Mouse (Mus musculus) gastrocnemius, adult 18-20 months (tissue): ENCODE measurements around the gene Rnf167. TPM values are rescaled to one million over a fixed set of nuclear protein-coding genes. Genes with fewer than 3 reads are reported as not detected.

Source experiments
- DNase-seq: peaks from one replicate; pipeline ENCODE4 v3.0.0; 2021; ENCODE audit warnings: low spot score
- long read RNA-seq, 2 experiments: library from polyadenylated mRNA; stranded (forward); transcript quantifications; one replicate each; pipeline ENCODE4 v2.0.0; 2021
- total RNA-seq, 2 experiments: library from RNA; stranded (reverse); gene quantifications; 2 replicates each; pipeline ENCODE4 v1.2.3; 2021

Gene Rnf167
- total RNA-seq, result 10 to 100 TPM; 35.3 to 37.2 TPM
- long read RNA-seq, experiment 1, transcript Rnf167-201 (9 exons, 1,833 nt), result major isoform, 18 of 27 reads
- long read RNA-seq, experiment 1, partial matches to known transcripts, result 2 of 27 reads
- long read RNA-seq, experiment 1, other reads (novel, unspliced or antisense), result 7 of 27 reads
- long read RNA-seq, experiment 2, transcript Rnf167-201 (9 exons, 1,833 nt), result major isoform, 26 of 32 reads
- long read RNA-seq, experiment 2, partial matches to known transcripts, result 2 of 32 reads
- long read RNA-seq, experiment 2, other reads (novel, unspliced or antisense), result 4 of 32 reads

DNA sequence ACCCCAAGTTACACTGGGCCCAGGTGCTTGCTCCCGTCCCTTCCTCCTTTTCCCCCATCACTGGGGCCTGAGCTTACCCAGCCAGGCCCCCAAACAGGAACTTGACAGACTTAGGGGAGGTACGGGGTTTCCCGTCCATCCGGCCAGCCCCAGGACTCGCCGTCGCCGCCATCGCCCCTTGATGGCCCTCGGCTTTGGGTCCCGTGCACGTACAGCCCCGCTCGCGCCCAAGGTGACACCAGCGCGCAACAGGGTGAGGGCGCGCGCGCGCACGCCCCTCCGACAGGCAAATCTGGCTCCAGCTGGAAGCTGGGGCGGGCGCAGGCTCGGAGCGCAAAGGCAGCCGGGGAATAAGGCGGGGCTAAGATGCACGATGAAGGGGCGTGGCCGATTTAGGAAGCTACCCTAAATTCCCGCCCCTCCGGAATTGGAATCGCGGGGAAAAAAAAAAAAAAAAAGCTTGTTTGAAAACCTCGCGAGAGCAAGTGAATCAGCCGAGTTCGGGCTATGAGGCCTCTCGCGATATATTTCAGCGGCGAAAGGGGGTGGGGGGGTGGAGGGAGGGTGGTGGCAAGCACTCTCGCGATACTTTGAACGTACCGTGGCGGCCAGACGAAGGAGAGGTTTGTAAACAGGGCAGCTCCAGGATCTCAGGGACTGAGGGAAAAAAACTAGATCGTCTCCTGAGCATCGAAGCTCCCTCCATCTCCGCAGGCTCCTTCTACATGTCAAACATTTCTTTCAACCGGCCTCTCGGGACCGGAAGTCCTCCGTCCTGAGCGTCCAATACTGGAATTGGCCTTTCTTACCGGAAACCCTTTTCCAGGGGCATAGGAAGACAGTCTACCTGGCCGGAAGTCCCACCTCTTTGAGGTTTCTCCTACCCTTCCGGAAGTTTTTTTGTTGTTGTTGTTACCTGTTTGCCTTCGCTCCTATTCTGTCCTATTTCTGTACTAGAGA, at the start of gene Rnf167, which contains the start of gene Slc25a11:
Gene Rnf167, plus strand, starts transcription at position 545 of the 960 bp plus-strand sequence.
Gene Slc25a11, minus strand, starts transcription at position 789 of the 960 bp plus-strand sequence.
- DNase-seq, result peak; percentile 97

DNA sequence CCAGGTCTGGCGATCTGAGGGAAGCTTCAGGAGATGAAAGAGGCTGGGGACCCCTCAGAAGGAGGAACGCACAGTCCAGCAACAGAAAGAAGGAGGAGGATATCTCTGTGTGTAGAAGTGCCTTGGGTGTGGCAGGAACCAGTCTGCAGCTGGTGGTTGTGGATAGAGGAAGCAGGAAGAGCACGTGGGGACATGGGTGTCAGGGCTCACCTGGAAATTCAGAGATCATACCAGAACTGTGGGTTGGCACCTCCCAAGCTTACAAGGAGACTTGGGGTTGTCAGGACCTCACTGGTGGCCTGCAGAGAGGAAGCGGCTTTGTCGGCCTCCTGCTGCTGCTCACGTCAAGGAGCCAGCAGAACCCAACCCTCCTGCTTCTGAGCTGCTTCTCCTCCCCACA, 49.7 kb upstream of the Rnf167 start:
- DNase-seq, result no peak

DNA sequence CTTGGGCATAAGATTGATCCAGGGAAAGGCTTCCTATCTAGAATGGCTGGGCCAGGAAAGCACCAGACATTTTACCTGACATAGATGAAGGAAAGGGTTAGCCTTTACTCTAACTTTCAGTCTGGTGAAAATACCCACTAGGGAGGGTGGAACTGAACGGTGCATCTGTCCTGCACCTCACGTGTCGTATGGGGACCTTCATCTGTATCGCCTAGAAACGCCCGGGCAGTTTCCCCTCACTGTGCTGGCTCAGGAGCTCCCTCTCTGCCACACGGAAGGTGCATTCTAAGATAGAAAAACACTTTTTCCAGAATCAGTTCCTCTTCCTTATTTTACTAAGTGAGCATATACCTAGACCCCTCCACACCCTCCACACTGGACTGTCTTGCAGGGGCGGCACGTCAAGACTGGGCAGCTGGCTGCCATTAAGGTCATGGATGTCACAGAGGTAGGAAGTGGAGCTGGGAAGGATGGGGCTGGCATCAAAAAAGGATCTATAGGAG, 48.5 kb upstream of the Rnf167 start:
- no peak for DNase-seq

DNA sequence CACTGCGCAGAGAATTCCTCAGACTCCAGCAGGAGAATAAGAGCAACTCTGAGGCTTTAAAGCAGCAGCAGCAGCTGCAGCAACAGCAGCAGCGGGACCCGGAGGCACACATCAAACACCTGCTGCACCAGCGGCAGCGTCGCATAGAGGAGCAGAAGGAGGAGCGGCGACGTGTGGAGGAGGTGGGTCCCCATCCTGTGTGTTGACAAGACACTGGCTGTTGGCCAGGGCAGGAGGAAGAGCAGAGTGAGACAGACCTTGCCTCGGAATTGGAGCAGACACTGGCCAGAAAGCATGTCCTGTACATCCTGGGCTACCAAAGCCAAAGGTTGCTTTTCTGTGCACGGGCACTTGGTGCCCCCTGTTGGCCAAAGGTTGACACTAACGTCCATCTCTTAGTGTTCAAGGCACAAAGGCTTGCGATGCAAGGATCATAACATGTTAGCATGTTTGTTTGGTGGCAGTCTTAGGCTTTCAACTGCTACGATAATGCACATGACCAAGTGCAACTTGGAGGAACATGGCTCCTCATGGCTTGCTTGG, 41.9 kb upstream of the Rnf167 start:
- DNase-seq, result peak; percentile 74

DNA sequence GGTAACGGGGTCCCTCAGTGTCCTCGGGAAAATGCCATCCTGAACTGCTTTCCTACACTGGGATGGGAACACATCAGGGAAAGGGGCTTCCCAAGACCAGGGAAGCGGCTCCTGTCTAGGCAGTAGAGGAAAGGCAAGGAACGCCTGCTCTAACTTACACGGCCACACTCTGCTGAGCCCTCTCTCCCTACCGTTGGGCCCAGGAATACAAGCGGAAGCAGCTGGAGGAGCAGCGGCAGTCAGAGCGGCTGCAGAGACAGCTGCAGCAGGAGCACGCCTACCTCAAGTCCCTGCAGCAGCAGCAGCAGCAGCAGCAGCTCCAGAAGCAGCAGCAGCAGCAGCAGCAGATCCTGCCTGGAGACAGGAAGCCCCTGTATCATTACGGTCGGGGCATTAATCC, 40.3 kb upstream of the Rnf167 start:
- no peak for DNase-seq

DNA sequence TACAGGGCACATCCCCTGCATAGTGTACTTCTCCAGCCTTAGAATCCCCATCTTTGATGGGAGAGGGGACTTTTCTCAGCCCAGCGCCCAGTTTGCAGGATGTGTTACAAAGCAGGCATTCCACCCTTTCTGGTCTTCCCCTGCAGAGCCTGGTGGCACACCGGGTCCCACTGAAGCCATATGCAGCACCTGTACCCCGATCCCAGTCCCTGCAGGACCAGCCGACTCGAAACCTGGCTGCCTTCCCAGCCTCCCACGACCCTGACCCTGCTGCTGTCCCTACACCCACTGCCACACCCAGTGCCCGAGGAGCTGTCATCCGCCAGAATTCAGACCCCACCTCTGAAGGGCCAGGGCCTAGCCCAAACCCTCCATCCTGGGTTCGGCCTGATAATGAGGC, 39.4 kb upstream of the Rnf167 start:
- DNase-seq, result no peak

DNA sequence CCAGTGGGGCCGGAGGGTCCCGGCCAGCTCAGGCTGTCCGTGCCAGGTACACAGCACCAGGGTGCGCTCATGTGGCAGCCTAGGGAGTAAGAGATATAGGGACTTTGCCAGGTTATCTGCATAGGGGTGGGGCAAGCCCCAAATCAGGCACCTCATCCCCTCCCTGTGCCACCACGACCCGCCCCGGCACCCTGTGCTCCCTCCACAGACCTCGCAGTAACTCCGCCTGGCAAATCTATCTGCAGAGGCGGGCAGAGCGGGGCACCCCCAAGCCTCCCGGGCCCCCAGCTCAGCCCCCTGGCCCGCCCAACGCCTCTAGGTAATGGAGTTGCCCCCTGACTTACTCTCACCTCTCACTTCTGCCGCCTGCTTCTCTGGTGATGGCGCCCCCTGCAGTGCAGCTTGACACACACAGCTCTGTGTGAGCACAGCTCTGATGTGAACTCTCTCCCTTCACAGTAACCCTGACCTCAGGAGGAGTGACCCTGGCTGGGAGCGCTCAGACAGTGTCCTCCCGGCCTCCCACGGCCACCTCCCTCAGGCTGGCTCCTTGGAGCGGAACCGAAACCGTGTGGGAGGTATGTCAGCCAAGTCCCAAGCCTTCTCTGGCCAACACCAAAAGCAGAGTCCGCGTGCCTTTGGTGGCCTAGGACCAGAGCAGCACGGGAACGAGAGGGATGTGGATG, 38.5 kb upstream of the Rnf167 start:
- no peak for DNase-seq

DNA sequence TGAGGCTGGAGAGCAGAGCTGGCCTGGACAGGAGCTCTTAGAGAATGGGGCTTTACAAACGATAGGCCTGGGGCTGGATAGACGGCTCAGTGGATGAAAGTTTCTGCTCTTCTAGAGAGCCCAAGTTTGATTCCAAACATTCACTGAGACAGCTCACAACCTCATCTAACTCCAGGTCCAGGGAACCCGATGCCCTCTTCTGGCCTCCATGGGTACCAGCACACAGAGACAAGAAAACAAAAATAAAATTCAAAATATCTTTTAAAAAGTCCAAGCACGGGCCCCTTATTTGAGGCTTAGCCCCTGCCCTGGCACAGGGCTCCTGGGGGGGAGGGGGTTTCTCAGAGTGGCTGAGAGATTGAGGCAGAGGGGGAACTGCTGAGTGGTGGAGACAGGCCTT, 36.3 kb upstream of the Rnf167 start:
- DNase-seq, result no peak

DNA sequence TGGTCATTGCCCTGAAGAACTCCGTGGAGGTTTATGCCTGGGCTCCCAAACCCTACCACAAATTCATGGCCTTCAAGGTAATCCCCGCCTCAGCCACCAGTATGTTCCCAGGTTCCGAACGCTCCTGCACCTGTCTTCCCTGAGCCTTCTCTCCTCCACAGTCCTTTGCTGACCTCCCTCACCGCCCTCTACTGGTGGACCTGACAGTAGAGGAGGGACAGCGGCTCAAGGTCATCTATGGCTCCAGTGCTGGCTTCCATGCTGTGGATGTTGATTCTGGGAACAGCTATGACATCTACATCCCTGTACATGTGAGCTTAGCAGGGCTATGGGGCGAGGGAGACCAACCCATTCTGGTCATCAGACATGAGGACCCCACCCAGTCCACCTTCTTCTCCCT, 34.5 kb upstream of the Rnf167 start:
- DNase-seq, result no peak

DNA sequence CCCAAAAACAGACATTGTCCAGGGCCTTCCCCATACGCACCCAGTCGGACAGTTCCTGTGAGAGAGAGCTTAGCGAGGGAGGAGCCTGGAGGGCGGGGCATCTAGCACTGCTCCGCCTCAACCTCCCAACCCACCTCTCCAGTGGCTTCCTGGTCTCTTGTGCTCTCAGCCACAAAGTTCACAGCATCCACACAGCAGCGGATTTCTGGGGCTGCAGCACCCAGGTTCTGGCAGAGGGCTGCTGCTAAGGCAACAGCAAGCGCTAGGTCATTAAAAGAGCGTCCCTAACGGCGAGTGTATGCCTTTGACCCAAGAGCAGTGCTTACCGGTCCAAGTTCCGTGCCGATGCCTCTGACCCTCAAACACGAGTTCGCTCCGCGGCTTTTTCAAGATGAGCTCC, 32.0 kb upstream of the Rnf167 start:
- DNase-seq, result peak; percentile 62

DNA sequence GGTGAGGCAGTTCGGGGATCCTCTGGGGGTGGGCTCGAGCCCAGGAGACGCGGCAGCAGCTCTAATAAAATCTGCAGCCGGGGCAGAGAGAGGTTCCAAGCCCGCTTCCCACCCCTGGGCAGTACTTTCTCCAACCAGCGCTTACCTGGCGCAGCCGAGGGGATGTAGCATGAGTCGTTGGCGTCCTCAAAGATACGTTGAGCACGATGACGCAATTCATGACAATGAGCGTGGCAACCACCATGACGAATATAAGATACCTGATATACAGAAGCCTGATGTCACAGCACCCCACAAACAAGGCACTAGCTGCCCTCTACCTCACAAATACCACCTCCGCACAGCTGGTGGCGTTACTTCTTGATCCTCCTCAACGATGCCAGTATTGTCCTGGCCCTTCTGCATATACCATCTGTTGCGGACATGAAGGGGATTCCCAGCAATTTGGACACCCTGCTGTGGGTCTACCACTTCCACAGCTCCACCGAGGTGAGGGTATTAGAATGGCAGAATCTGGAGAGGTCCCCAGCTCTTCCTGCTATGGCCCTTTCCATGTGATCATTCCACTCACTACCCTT, 31.4 kb upstream of the Rnf167 start, which contains the start of gene 4930544D05Rik:
Gene 4930544D05Rik, plus strand, starts transcription at position 333 of the 578 bp plus-strand sequence.
- DNase-seq, result no peak

DNA sequence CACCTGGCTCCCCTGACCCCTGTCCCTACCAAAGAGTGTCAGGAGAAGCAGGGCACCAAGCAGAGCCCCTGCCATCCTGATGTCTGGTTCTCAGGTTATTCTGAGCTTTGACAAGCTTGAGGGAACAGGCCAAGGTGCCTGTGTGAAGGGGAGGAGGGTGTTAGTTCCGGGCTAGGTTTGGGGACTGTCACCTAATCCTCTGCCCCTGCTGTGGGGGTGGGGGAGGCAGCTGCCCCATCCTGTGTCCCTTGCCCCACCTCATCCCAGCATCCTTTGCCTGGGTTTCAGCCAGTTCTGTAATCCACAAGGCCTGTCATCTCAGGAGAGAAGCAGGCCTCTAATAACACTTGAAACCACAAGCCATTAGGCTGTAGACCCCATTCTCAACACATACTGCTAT, 27.9 kb upstream of the Rnf167 start, which contains the start of gene Chrne:
Gene Chrne, minus strand, starts transcription at position 116 of the 400 bp plus-strand sequence.
- peak; percentile 68 for DNase-seq

DNA sequence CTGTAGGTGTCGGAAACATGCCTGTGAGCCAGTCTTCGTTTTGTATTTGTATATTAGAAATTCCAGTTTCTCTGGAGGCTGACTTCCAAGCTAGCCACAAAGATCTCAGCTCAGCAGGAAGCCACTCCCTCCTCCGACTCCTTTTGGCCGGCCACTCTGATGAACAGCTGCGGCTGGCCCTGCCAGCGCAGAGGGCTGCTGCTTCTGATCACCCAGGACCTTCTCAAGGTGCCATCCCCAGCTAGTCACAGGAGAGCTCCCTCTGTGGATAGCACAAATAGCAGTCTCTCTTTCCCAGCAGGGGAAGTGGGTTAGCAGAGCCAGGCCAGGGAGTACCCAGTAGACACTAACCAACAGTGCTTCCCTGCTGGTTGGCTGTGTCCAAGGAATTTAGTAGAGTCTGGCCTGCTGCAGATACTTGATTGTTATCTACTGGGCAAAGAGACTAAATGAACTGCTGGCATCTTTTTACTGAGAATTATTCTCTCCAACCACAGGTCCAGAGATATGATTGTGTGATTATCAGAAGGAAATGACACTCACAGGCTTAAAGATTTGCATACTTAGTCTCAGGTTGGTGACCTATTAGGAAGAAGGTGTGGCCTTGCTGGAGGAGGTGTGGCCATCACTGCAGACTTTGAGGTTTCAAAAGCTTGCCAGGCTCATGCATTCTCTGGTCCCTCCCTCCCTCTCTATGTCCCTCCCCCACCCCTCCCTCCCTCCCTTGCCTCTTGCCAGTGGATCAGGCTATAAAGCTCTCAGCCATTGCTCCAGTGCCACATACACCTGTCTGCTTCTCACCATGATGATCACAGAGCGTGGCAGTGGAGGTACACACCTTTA, 24.8 kb upstream of the Rnf167 start:
- DNase-seq, result peak; percentile 70

DNA sequence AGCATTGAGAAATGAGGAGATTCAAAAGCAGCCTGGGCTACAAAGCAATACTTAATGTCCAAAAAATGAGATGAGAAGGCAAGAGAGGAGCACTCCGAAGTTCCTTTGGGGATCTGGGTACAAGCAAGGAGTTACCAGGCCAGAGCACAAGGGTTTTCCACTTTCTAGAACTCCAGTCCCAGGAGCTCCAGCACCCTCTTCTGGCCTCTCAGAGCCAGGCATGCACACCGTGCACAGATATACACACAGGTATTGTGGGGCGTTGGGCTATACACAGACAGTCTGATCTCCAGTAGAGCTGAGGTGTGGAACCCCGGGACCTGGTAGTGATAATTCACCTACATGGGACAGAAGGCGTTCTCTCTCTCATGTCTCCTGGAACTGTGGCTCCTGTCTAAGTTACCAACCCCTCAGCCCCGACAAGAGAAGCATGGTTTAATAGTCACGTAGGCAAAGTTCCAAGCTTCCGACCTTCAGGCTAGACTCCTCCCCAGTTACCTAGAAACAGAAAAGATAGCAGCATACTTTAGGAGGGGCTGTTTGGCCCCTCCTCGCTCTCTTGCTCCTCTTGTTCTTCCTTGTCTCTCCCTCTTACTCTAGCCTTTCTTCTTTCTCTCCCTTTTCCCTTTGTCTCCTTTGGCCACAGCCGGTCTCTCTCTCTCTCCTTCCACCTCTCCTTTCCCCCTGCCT, 23.8 kb upstream of the Rnf167 start:
- DNase-seq, result no peak

DNA sequence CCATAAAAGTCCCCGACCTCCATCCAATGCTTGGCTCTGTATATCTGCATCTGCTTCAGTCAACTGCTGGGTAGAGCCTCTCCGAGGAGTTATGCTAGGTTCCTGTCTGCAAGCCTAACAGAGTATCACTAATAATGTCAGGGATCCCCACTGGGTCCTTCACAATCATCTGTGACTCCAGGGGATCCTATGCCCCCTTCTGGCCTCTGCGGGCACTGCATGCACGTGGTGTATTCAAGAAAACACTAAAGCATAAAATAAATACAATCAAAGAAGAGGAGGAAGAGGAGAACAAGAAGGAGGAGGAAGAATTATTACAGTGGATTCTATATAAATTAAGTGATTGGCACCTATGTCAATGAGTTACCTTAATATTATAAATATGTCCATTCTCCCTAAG, 21.6 kb upstream of the Rnf167 start:
- DNase-seq, result no peak

DNA sequence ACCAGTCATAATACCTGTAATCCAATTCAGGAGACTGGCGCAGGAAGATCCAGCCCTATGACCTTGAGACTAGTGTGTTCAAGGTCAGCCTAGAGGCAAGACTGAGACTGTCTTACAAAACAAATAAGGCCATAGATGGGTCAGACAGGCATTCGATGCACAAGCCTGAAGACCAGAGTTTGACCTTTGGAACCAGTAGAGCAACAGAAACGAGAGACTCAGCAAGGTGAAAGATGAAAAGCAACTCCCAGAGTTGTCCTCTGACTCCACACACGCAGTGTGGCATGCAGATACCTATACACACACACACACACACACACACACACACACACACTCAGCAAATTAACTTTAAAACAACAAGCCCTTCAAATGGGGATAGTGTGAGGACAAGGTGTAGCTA, 20.2 kb upstream of the Rnf167 start:
- no peak for DNase-seq

DNA sequence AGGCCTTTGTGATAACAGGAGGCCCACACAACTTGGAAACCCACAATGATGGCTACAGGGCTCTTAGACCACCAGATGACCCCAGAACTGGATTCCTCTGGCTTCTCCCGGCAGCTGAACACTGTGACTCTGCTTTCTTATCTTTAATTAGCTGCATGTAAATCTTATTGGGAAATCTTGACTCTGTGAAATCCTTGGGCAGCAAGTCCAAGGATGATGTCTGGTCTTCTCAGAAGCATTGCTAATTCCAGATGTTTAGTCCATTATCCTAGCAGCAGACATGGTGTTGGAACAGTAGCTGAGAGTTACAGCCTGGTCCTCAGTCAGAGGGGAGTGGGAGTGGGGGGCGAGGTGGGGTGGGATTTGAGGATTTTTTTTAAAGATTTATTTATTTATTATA, 18.6 kb upstream of the Rnf167 start:
- DNase-seq, result no peak

DNA sequence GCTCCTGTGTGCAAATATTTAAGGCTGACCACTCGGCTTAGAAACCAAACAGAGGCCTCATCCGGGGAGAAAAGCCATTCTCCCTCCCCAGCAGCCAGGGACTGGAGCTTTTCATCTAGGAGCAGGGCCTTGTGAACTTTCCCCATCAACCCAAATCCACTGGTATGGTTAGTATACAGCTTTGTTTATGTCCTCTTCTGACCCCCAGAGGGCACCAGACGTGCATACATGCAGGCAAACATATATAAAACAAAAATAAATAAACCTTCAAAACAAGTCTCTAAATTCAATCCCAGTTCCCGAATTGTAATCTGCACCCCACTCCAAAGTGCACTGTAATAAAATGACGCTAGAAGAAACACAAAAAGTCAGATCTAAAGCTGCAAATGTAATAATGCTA, 17.5 kb upstream of the Rnf167 start:
- DNase-seq, result no peak

DNA sequence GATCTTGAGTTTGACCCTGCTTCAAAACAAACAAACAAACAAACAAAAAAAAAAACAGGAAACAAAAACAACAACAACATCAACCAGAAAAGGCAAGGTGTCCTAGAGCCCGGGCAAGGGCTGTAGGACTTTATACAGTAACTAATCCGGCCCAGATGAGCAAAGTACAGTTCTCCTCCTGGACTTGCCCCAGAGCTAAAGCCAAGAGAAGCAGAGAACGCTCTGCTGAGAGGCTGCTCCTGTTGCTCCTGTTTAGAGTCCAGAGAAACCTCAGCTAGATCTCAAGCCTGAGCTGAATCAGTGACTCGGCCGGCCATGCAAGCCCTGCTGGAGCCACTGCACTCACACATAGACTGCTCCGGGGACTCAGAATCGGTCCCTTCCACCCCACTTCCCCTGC, 16.9 kb upstream of the Rnf167 start:
- DNase-seq, result no peak
